Mouse (Mus musculus): ENCODE data around the gene Rimkla. TPM values are rescaled to one million over a fixed set of nuclear protein-coding genes. Genes with fewer than 3 reads are reported as not detected.
"Not testable (repeated sequence)": the region's sequence is repeated elsewhere in the genome, so short reads cannot be mapped to it uniquely, and the experiment has no call there.

Rimkla gene
- polyA plus RNA-seq (2015; fragmentation: Nextera tagmentation; extraction: Ambion mirVana), result 0.05 TPM in 2 replicates

- under 1% methylated on average over 77 of the region's 77 CpGs for WGBS (ENCODE audit: insufficient replicate concordance)
- no peak within 1 kb of the TSS for H3K27ac ChIP-seq
- DNase-seq (peak; percentile 6), ATAC-seq (ENCODE audit: low read depth) (peak; percentile 50; the same call in 1 of the 2 replicates)
- peak within 1 kb of the TSS; percentile 52 for H3K4me3 ChIP-seq (replicated peaks)
- no peaks in the 10 kb centered on the region for H3K9me3 ChIP-seq (replicated peaks)
- peaks cover 11% of the 10 kb centered on the region for H3K4me1 ChIP-seq (replicated peaks)
- no peak within 1 kb of the TSS for H3K9ac ChIP-seq
- peaks cover 55% of the 10 kb centered on the region for H3K27me3 ChIP-seq
- H3K4me2 ChIP-seq, result peak within 1 kb of the TSS; percentile 67
- H3K36me3 ChIP-seq, result no peaks in the 10 kb centered on the region
These were observed at the start of gene Rimkla for GRCm38 (mm10) chr4:119492291-119492932. Gene Rimkla, minus strand, starts transcription at chr4:119492628.

GRCm38 (mm10) chr4:119540533-119540890, 48.1 kb upstream of the Rimkla start:
- ATAC-seq (ENCODE audit: low read depth) (no peak), DNase-seq (no peak)
- Histone ChIP-seq H3K27me3 (no peaks in the 10 kb centered on the region), H3K4me2 (peak overlapping the region; percentile 98), H3K9ac (peak overlapping the region; percentile 92), H3K27ac (peak overlapping the region; percentile 85), H3K4me1 (replicated peaks) (peaks cover 37% of the 10 kb centered on the region), H3K9me3 (replicated peaks) (no peaks in the 10 kb centered on the region), H3K4me3 (replicated peaks) (peak overlapping the region; percentile 96), H3K36me3 (no peaks in the 10 kb centered on the region)
- WGBS (ENCODE audit: insufficient replicate concordance), result 12% methylated on average over 10 of the region's 10 CpGs

- WGBS (ENCODE audit: insufficient replicate concordance), result under 1% methylated on average over 43 of the region's 76 CpGs
- peaks cover 37% of the 10 kb centered on the region for H3K4me1 ChIP-seq (replicated peaks)
- no peaks in the 10 kb centered on the region for H3K36me3 ChIP-seq
- peak overlapping the region; percentile 92 for H3K9ac ChIP-seq
- H3K27ac ChIP-seq, result peak overlapping the region; percentile 85
- DNase-seq (peak; percentile 36), ATAC-seq (ENCODE audit: low read depth) (peak; percentile 71; the same call in 1 of the 2 replicates)
- H3K9me3 ChIP-seq (replicated peaks), result no peaks in the 10 kb centered on the region
- H3K27me3 ChIP-seq, result no peaks in the 10 kb centered on the region
- H3K4me3 ChIP-seq (replicated peaks), result peak overlapping the region; percentile 96
- peak overlapping the region; percentile 98 for H3K4me2 ChIP-seq
These were observed 47.6 kb upstream of the Rimkla start for GRCm38 (mm10) chr4:119539836-119540532.

- H3K4me3 ChIP-seq (replicated peaks), result peak within 1 kb of the TSS; percentile 96
- peak within 1 kb of the TSS; percentile 85 for H3K27ac ChIP-seq
- ATAC-seq (ENCODE audit: low read depth), result peak; percentile 92
- under 1% methylated on average over 74 of the region's 85 CpGs for WGBS (ENCODE audit: insufficient replicate concordance)
- peaks cover 37% of the 10 kb centered on the region for H3K4me1 ChIP-seq (replicated peaks)
- peak within 1 kb of the TSS; percentile 92 for H3K9ac ChIP-seq
- no peaks in the 10 kb centered on the region for H3K27me3 ChIP-seq
- H3K9me3 ChIP-seq (replicated peaks), result no peaks in the 10 kb centered on the region
- H3K4me2 ChIP-seq, result peak within 1 kb of the TSS; percentile 98
- no peaks in the 10 kb centered on the region for H3K36me3 ChIP-seq
- DNase-seq, result peak; percentile 84
These were observed 46.8 kb upstream of the Rimkla start, which contains the start of gene Frg2f1 for GRCm38 (mm10) chr4:119539031-119539824. Gene Frg2f1, minus strand, starts transcription at chr4:119539529.

- H3K4me3 ChIP-seq (replicated peaks), result no peak overlapping the region
- no peak overlapping the region for H3K27ac ChIP-seq
- H3K4me1 ChIP-seq (replicated peaks), result peaks cover 33% of the 10 kb centered on the region
- ATAC-seq (ENCODE audit: low read depth), result no peak
- H3K36me3 ChIP-seq, result no peaks in the 10 kb centered on the region
- DNase-seq, result no peak
- no peaks in the 10 kb centered on the region for H3K9me3 ChIP-seq (replicated peaks)
- no peak overlapping the region for H3K9ac ChIP-seq
- no peaks in the 10 kb centered on the region for H3K27me3 ChIP-seq
- H3K4me2 ChIP-seq, result no peak overlapping the region
- 77% methylated on average over 4 of the region's 4 CpGs for WGBS (ENCODE audit: insufficient replicate concordance)
These were observed 45.0 kb upstream of the Rimkla start for GRCm38 (mm10) chr4:119537436-119537835.

GRCm38 (mm10) chr4:119536615-119537014, 44.2 kb upstream of the Rimkla start, which contains the start of gene Foxj3:
Gene Foxj3, plus strand, starts transcription at chr4:119537004.
- H3K4me3 ChIP-seq (replicated peaks); DNase-seq; H3K27ac ChIP-seq; H3K36me3 ChIP-seq; H3K9me3 ChIP-seq (replicated peaks); H3K4me2 ChIP-seq; H3K9ac ChIP-seq; ATAC-seq (ENCODE audit: low read depth); H3K27me3 ChIP-seq: not testable (repeated sequence)
- H3K4me1 ChIP-seq (replicated peaks), result peaks cover 31% of the 10 kb centered on the region
- WGBS (ENCODE audit: insufficient replicate concordance), result 55% methylated on average over 4 of the region's 4 CpGs

- H3K9ac ChIP-seq, result no peak overlapping the region
- no peak overlapping the region for H3K4me2 ChIP-seq
- 60% methylated on average over 4 of the region's 4 CpGs for WGBS (ENCODE audit: insufficient replicate concordance)
- H3K27ac ChIP-seq, result no peak overlapping the region
- H3K4me1 ChIP-seq (replicated peaks), result peaks cover 16% of the 10 kb centered on the region
- H3K4me3 ChIP-seq (replicated peaks), result no peak overlapping the region
- DNase-seq, result no peak
- ATAC-seq (ENCODE audit: low read depth), result no peak
- no peaks in the 10 kb centered on the region for H3K36me3 ChIP-seq
- H3K9me3 ChIP-seq (replicated peaks), result no peaks in the 10 kb centered on the region
- H3K27me3 ChIP-seq, result no peaks in the 10 kb centered on the region
These were observed 42.7 kb upstream of the Rimkla start for GRCm38 (mm10) chr4:119535103-119535502.

GRCm38 (mm10) chr4:119531813-119532212, 39.4 kb upstream of the Rimkla start:
- DNase-seq, result no peak
- Histone ChIP-seq H3K36me3 (no peaks in the 10 kb centered on the region), H3K4me3 (replicated peaks) (no peak overlapping the region), H3K9ac (no peak overlapping the region), H3K9me3 (replicated peaks) (no peaks in the 10 kb centered on the region), H3K4me1 (replicated peaks) (no peaks in the 10 kb centered on the region), H3K27ac (no peak overlapping the region), H3K27me3 (no peaks in the 10 kb centered on the region), H3K4me2 (no peak overlapping the region)
- 59% methylated on average over 2 of the region's 2 CpGs for WGBS (ENCODE audit: insufficient replicate concordance)
- ATAC-seq (ENCODE audit: low read depth), result no peak

- no peaks in the 10 kb centered on the region for H3K36me3 ChIP-seq
- H3K4me2 ChIP-seq, result no peak overlapping the region
- H3K4me3 ChIP-seq (replicated peaks), result no peak overlapping the region
- H3K9ac ChIP-seq, result no peak overlapping the region
- H3K27me3 ChIP-seq, result no peaks in the 10 kb centered on the region
- H3K27ac ChIP-seq, result no peak overlapping the region
- no peaks in the 10 kb centered on the region for H3K9me3 ChIP-seq (replicated peaks)
- no peak for DNase-seq
- no peak for ATAC-seq (ENCODE audit: low read depth)
- no peaks in the 10 kb centered on the region for H3K4me1 ChIP-seq (replicated peaks)
These were observed 34.0 kb upstream of the Rimkla start for GRCm38 (mm10) chr4:119526329-119526845.

GRCm38 (mm10) chr4:119524466-119524865, 32.0 kb upstream of the Rimkla start:
- Histone ChIP-seq H3K4me3 (replicated peaks) (no peak overlapping the region), H3K9ac (no peak overlapping the region), H3K4me1 (replicated peaks) (no peaks in the 10 kb centered on the region), H3K36me3 (no peaks in the 10 kb centered on the region), H3K27ac (no peak overlapping the region), H3K4me2 (no peak overlapping the region), H3K9me3 (replicated peaks) (no peaks in the 10 kb centered on the region), H3K27me3 (no peaks in the 10 kb centered on the region)
- ATAC-seq (ENCODE audit: low read depth) (no peak), DNase-seq (no peak)
- 76% methylated on average over 2 of the region's 2 CpGs for WGBS (ENCODE audit: insufficient replicate concordance)

- no peak for DNase-seq
- Histone ChIP-seq H3K36me3 (no peaks in the 10 kb centered on the region), H3K4me1 (replicated peaks) (no peaks in the 10 kb centered on the region), H3K4me3 (replicated peaks) (no peak overlapping the region), H3K9ac (no peak overlapping the region), H3K4me2 (no peak overlapping the region), H3K27me3 (no peaks in the 10 kb centered on the region), H3K9me3 (replicated peaks) (no peaks in the 10 kb centered on the region), H3K27ac (no peak overlapping the region)
- no peak for ATAC-seq (ENCODE audit: low read depth)
- 69% methylated on average over 1 of the region's 1 CpGs for WGBS (ENCODE audit: insufficient replicate concordance)
These were observed 31.6 kb upstream of the Rimkla start for GRCm38 (mm10) chr4:119524010-119524409.

Data from liver, embryonic 13.5 days (tissue).